Mouse (Mus musculus) MEL (cell line): Measurements from ENCODE around the gene Olfr1293-ps. TPM values are rescaled to one million over a fixed set of nuclear protein-coding genes. Genes with fewer than 3 reads are reported as not detected.

Source experiments
- DNase-seq: peaks from one replicate; pipeline ENCODE4 v3.0.0; 2011; ENCODE audit warnings: low read depth, low spot score
- H3K27ac ChIP-seq: 2 replicates; pipeline ENCODE4 v1.5.1; 2012; ENCODE audit warnings: low read depth, mild to moderate bottlenecking, control low read depth, low read length, moderate library complexity; ENCODE audit not compliant: control insufficient read depth
- H3K27me3 ChIP-seq, 2 experiments: fragments of 150-350 bp in 1 of 2; sonication (generic) in 1 of 2; 2 replicates each; pipeline ENCODE4 v1.6.1; 2012; ENCODE audit warnings: low read length in 2 of 2, mild to moderate bottlenecking in 2 of 2, improper control_type of control experiment in 1 of 2, moderate library complexity in 1 of 2; ENCODE audit not compliant: insufficient read depth in 2 of 2, control insufficient read depth in 1 of 2
- H3K36me3 ChIP-seq, 2 experiments: 2 replicates each; pipeline ENCODE4 v1.6.1; 2012 to 2014; ENCODE audit warnings: low read length in 2 of 2, improper control_type of control experiment in 1 of 2, inconsistent platforms in 1 of 2, mild to moderate bottlenecking in 1 of 2; ENCODE audit not compliant: insufficient read depth in 2 of 2, control insufficient read depth in 1 of 2
- H3K4me1 ChIP-seq, 2 experiments: fragments of 150-350 bp in 1 of 2; sonication (generic) in 1 of 2; 2 replicates each; pipeline ENCODE4 v1.6.1; 2012; ENCODE audit warnings: low read length in 2 of 2, improper control_type of control experiment in 1 of 2, mild to moderate bottlenecking in 1 of 2; ENCODE audit not compliant: insufficient read depth in 2 of 2, control insufficient read depth in 1 of 2
- H3K4me3 ChIP-seq, 2 experiments: fragments of 150-350 bp in 1 of 2; sonication (generic) in 1 of 2; 2 replicates each; pipeline ENCODE4 v1.5.1; 2012; ENCODE audit warnings: low read depth in 2 of 2, low read length in 2 of 2, mild to moderate bottlenecking in 2 of 2, moderate library complexity in 2 of 2, control low read depth in 1 of 2, improper control_type of control experiment in 1 of 2; ENCODE audit not compliant: control insufficient read depth in 1 of 2, insufficient read depth in 1 of 2
- H3K79me2 ChIP-seq: 2 replicates; pipeline ENCODE4 v1.6.1; 2012; ENCODE audit warnings: mild to moderate bottlenecking, low read length, moderate library complexity; ENCODE audit not compliant: control insufficient read depth, poor library complexity, insufficient read depth
- H3K9ac ChIP-seq: 2 replicates; pipeline ENCODE4 v1.6.1; 2012; ENCODE audit warnings: low read depth, mild to moderate bottlenecking, control low read depth, low read length, moderate library complexity; ENCODE audit not compliant: control insufficient read depth, poor library complexity, severe bottlenecking
- H3K9me3 ChIP-seq: fragments of 150-350 bp; sonication (generic); replicated peaks from 2 replicates; pipeline ENCODE4 v1.6.1; 2012; ENCODE audit warnings: mild to moderate bottlenecking, low read length, improper control_type of control experiment, moderate library complexity; ENCODE audit not compliant: insufficient read depth
- EP300 ChIP-seq, 2 experiments: IDR thresholded peaks; 2 replicates each; pipeline ENCODE4 v1.6.1; 2011; ENCODE audit warnings: improper control_type of control experiment in 2 of 2, low read length in 2 of 2, low read depth in 1 of 2, mild to moderate bottlenecking in 1 of 2
- GABPA ChIP-seq: IDR thresholded peaks from 2 replicates; pipeline ENCODE4 v1.6.1; 2012; ENCODE audit warnings: low read depth, mild to moderate bottlenecking, inconsistent platforms, low read length, improper control_type of control experiment, moderate library complexity
- JUND ChIP-seq: IDR thresholded peaks from 2 replicates; pipeline ENCODE4 v1.6.1; 2011; ENCODE audit warnings: low read depth, mild to moderate bottlenecking, improper control_type of control experiment, low read length
- MAX ChIP-seq: IDR thresholded peaks from 2 replicates; pipeline ENCODE4 v1.6.1; 2011; ENCODE audit warnings: low read length, improper control_type of control experiment
- MXI1 ChIP-seq: IDR thresholded peaks from 2 replicates; pipeline ENCODE4 v1.6.1; 2011; ENCODE audit warnings: mild to moderate bottlenecking, low read depth, low read length, improper control_type of control experiment
- MYB ChIP-seq: IDR thresholded peaks from 2 replicates; pipeline ENCODE4 v1.6.1; 2011; ENCODE audit warnings: mild to moderate bottlenecking, low read depth, low read length, improper control_type of control experiment
- NELFE ChIP-seq: IDR thresholded peaks from 2 replicates; pipeline ENCODE4 v1.6.1; 2011; ENCODE audit warnings: low read depth, low read length, improper control_type of control experiment
- POLR2AphosphoS2 ChIP-seq: IDR thresholded peaks from 2 replicates; pipeline ENCODE4 v1.6.1; 2011; ENCODE audit warnings: low read length, improper control_type of control experiment
- RAD21 ChIP-seq: IDR thresholded peaks from 2 replicates; pipeline ENCODE4 v1.6.1; 2011; ENCODE audit warnings: mild to moderate bottlenecking, low read depth, low read length, improper control_type of control experiment
- SIN3A ChIP-seq: IDR thresholded peaks from 2 replicates; pipeline ENCODE4 v1.6.1; 2012; ENCODE audit warnings: low read length, improper control_type of control experiment, inconsistent platforms
- SMC3 ChIP-seq: IDR thresholded peaks from 2 replicates; pipeline ENCODE4 v1.6.1; 2011; ENCODE audit warnings: low read depth, low read length, improper control_type of control experiment
- TAL1 ChIP-seq: IDR thresholded peaks from 2 replicates; pipeline ENCODE4 v1.6.1; 2012; ENCODE audit warnings: mild to moderate bottlenecking, inconsistent platforms, low read length, moderate library complexity, mixed read lengths
- TCF12 ChIP-seq: IDR thresholded peaks from 2 replicates; pipeline ENCODE4 v1.6.1; 2014; ENCODE audit warnings: low read depth, mild to moderate bottlenecking, inconsistent platforms, low read length, improper control_type of control experiment, moderate library complexity
- UBTF ChIP-seq: IDR thresholded peaks from 2 replicates; pipeline ENCODE4 v1.6.1; 2012; ENCODE audit warnings: low read depth, mild to moderate bottlenecking, inconsistent platforms, low read length, improper control_type of control experiment, moderate library complexity, borderline replicate concordance; ENCODE audit not compliant: insufficient read depth
- ZC3H11A ChIP-seq: IDR thresholded peaks from 2 replicates; pipeline ENCODE4 v1.6.1; 2012; ENCODE audit warnings: low read depth, mild to moderate bottlenecking, inconsistent platforms, low read length, improper control_type of control experiment
- ZKSCAN1 ChIP-seq: IDR thresholded peaks from 2 replicates; pipeline ENCODE4 v1.6.1; 2012; ENCODE audit warnings: low read depth, mild to moderate bottlenecking, inconsistent platforms, low read length, improper control_type of control experiment, moderate library complexity
- ZNF384 ChIP-seq: IDR thresholded peaks from 2 replicates; pipeline ENCODE4 v1.6.1; 2012; ENCODE audit warnings: low read depth, mild to moderate bottlenecking, inconsistent platforms, low read length, improper control_type of control experiment
- polyA plus RNA-seq, 2 experiments: library from polyadenylated mRNA; stranded (reverse) in 1 of 2; unstranded in 1 of 2; fragments of >175 nt in 1 of 2; fragments of >200 nt in 1 of 2; gene quantifications; 2 replicates each; pipeline versions ENCODE4 v1.2.1 to v1.2.4; 2012; ENCODE audit warnings: low replicate concordance in 2 of 2, low read depth in 1 of 2; ENCODE audit not compliant: insufficient read length in 2 of 2, insufficient read depth in 1 of 2, missing spikeins in 1 of 2
- total RNA-seq: library from RNA; depleted of rRNA; stranded (reverse); fragments of 300-350 nt; gene quantifications from 2 replicates; pipeline ENCODE4 v1.2.3, GENCODE M21; 2012

Olfr1293-ps gene
- total and polyA plus RNA-seq, 3 experiments, result not detected

GRCm38 (mm10) chr2:111517451-111517850 lies 7.6 kb upstream of the Olfr1293-ps start:
- H3K79me2 ChIP-seq, result no peaks in the 10 kb centered on the region
- no peaks in the 10 kb centered on the region for H3K36me3 ChIP-seq
- no peaks in the 10 kb centered on the region for H3K9me3 ChIP-seq
- no peak overlapping the region for H3K9ac ChIP-seq
- no peaks in the 10 kb centered on the region for H3K27me3 ChIP-seq
- H3K27ac ChIP-seq, result no peak overlapping the region
- no peaks in the 10 kb centered on the region for H3K4me1 ChIP-seq
- H3K4me3 ChIP-seq, result no peak overlapping the region
- DNase-seq, result no peak
- no peak for TF ChIP-seq RAD21
- TF ChIP-seq MYB, result no peak
- TF ChIP-seq GABPA, result no peak
- no peak for TF ChIP-seq NELFE
- no peak for TF ChIP-seq SMC3
- TF ChIP-seq ZNF384, result no peak
- no peak for TF ChIP-seq TCF12
- no peak for TF ChIP-seq ZC3H11A
- TF ChIP-seq EP300 (IDR thresholded peaks at IDR 0.05; ENCODE audit: low read depth in 1 of 2, low read length in 2 of 2), result no peak
- TF ChIP-seq POLR2AphosphoS2, result no peak
- TF ChIP-seq ZKSCAN1, result no peak
- TF ChIP-seq MAX, result no peak
- TF ChIP-seq UBTF, result no peak

- TF ChIP-seq MXI1, result no peak
- no peak for TF ChIP-seq POLR2AphosphoS2
- TF ChIP-seq GABPA, result no peak
- no peak for TF ChIP-seq TCF12
- TF ChIP-seq SIN3A, result no peak
- TF ChIP-seq TAL1, result no peak
- no peak for TF ChIP-seq JUND
- TF ChIP-seq MAX, result no peak
- H3K9me3 ChIP-seq, result no peaks in the 10 kb centered on the region
- no peak within 1 kb of the TSS for H3K27ac ChIP-seq
- H3K27me3 ChIP-seq, result no peaks in the 10 kb centered on the region
- no peak within 1 kb of the TSS for H3K4me3 ChIP-seq
- no peak for DNase-seq
- H3K36me3 ChIP-seq, result no peaks in the 10 kb centered on the region
- H3K4me1 ChIP-seq, result no peaks in the 10 kb centered on the region
- H3K9ac ChIP-seq, result no peak within 1 kb of the TSS
- H3K79me2 ChIP-seq, result no peaks in the 10 kb centered on the region
These were observed 15.2 kb downstream of the Olfr1293-ps start, which contains the start of gene Olfr1294 for GRCm38 (mm10) chr2:111540191-111540590. Gene Olfr1294, minus strand, starts transcription at chr2:111540291.
